Mouse (Mus musculus) forebrain, postnatal 0 days (tissue): ENCODE results near the gene Rapgefl1. TPM values are rescaled to one million over a fixed set of nuclear protein-coding genes. Genes with fewer than 3 reads are reported as not detected.
"Not testable (repeated sequence)": the region's sequence is repeated elsewhere in the genome, so short reads cannot be mapped to it uniquely, and the experiment has no call there.

Source experiments
- ATAC-seq: fragments of 200-750 bp; cut with Nextera tagmentation; 2 replicates; pipeline ENCODE4 v1.8.0; 2017; ENCODE audit warnings: mild to moderate bottlenecking, moderate library complexity
- DNase-seq: peaks from one replicate; pipeline ENCODE4 v3.0.0-alpha.2; 2015
- H3K27ac ChIP-seq: fragments of 300-500 bp; sonication (generic); 2 replicates; pipeline ENCODE4 v1.5.1; 2014; ENCODE audit warnings: low read depth, mild to moderate bottlenecking, antibody characterized with exemption, low read length, moderate library complexity, mixed read lengths
- H3K27me3 ChIP-seq: fragments of 300-500 bp; sonication (generic); 2 replicates; pipeline ENCODE4 v1.6.1; 2014; ENCODE audit warnings: mild to moderate bottlenecking, low read length, mixed read lengths; ENCODE audit not compliant: insufficient read depth
- H3K36me3 ChIP-seq: fragments of 300-500 bp; sonication (generic); 2 replicates; pipeline ENCODE4 v1.6.1; 2014; ENCODE audit warnings: mild to moderate bottlenecking, moderate library complexity; ENCODE audit not compliant: insufficient read depth
- H3K4me1 ChIP-seq: fragments of 300-500 bp; sonication (generic); 2 replicates; pipeline ENCODE4 v1.6.1; 2014; ENCODE audit warnings: antibody characterized with exemption; ENCODE audit not compliant: insufficient read depth
- H3K4me2 ChIP-seq: fragments of 300-500 bp; sonication (generic); 2 replicates; pipeline ENCODE4 v1.6.1; 2014; ENCODE audit warnings: low read depth, mild to moderate bottlenecking, moderate library complexity
- H3K4me3 ChIP-seq: fragments of 300-500 bp; sonication (generic); 2 replicates; pipeline ENCODE4 v1.5.1; 2014; ENCODE audit warnings: low read depth, low read length, mixed read lengths
- H3K9ac ChIP-seq: fragments of 300-500 bp; sonication (generic); 2 replicates; pipeline ENCODE4 v1.6.1; 2014; ENCODE audit warnings: mild to moderate bottlenecking
- H3K9me3 ChIP-seq: fragments of 300-500 bp; sonication (generic); 2 replicates; pipeline ENCODE4 v1.6.1; 2016; ENCODE audit warnings: low read length
- CTCF ChIP-seq: sonication (generic); IDR thresholded peaks from 2 replicates; pipeline ENCODE4 v1.5.1; 2016; ENCODE audit warnings: antibody characterized with exemption, control low read depth, low read depth
- WGBS: fragments of 180-500 bp; shearing (Covaris S2); extraction: QIAGEN DNeasy Blood & Tissue Kit; methylation state at CpG from one replicate; pipeline ENCODE4 v1.1.7; 2014; 5-methylcytosine and 5-hydroxymethylcytosine counted together
- polyA plus RNA-seq: library from polyadenylated mRNA; unstranded; fragments of >200 nt; fragmentation: Nextera tagmentation; extraction: Ambion mirVana; gene quantifications from 2 replicates; pipeline ENCODE4 v1.2.1, GENCODE M21; 2015
- total RNA-seq: library from RNA; depleted of rRNA; stranded (reverse); fragments of >200 nt; gene quantifications from 2 replicates; pipeline ENCODE4 v1.2.3, GENCODE M21; 2014

The Rapgefl1 gene
- total and polyA plus RNA-seq, 2 experiments from 2014 or later: 9.8 to 28.7 TPM

GRCm38 (mm10) chr11:98810686-98811085 lies 25.9 kb upstream of the Rapgefl1 start:
- 73% methylated on average over 7 of the region's 7 CpGs for WGBS
- Histone ChIP-seq H3K4me3 (peak overlapping the region; percentile 85), H3K27me3 (no peaks in the 10 kb centered on the region), H3K9ac (peak overlapping the region; percentile 97), H3K36me3 (peaks cover 38% of the 10 kb centered on the region), H3K4me1 (peaks cover 4% of the 10 kb centered on the region; the same call in 1 of the 2 replicates), H3K4me2 (peak overlapping the region; percentile 69), H3K27ac (no peak overlapping the region), H3K9me3 (no peaks in the 10 kb centered on the region)
- DNase-seq (no peak), ATAC-seq (no peak)
- TF ChIP-seq CTCF: no peak

GRCm38 (mm10) chr11:98816706-98817239 lies 19.8 kb upstream of the Rapgefl1 start:
- no peak for ATAC-seq

GRCm38 (mm10) chr11:98820968-98821367 lies 15.6 kb upstream of the Rapgefl1 start:
- Histone ChIP-seq H3K4me3 (no peak overlapping the region), H3K9me3 (no peaks in the 10 kb centered on the region), H3K36me3 (peaks cover 78% of the 10 kb centered on the region), H3K4me1 (no peaks in the 10 kb centered on the region), H3K27me3 (no peaks in the 10 kb centered on the region), H3K9ac (no peak overlapping the region), H3K27ac (no peak overlapping the region), H3K4me2 (no peak overlapping the region)
- no peak for TF ChIP-seq CTCF
- ATAC-seq (no peak), DNase-seq (no peak)
- WGBS: 96% methylated on average over 5 of the region's 5 CpGs

More at GRCm38 (mm10) chr11:98816706-98817239, 19.8 kb upstream of the Rapgefl1 start:
- Histone ChIP-seq H3K4me3 (no peak overlapping the region), H3K27ac (no peak overlapping the region), H3K9ac (no peak overlapping the region), H3K4me2 (no peak overlapping the region), H3K36me3 (peaks cover 59% of the 10 kb centered on the region), H3K9me3 (no peaks in the 10 kb centered on the region), H3K4me1 (no peaks in the 10 kb centered on the region), H3K27me3 (no peaks in the 10 kb centered on the region)
- TF ChIP-seq CTCF: no peak
- 100% methylated on average over 1 of the region's 1 CpGs for WGBS
- no peak for DNase-seq

- H3K9me3 ChIP-seq, H3K27me3 ChIP-seq, H3K9ac ChIP-seq, H3K4me2 ChIP-seq, H3K4me1 ChIP-seq, DNase-seq, H3K27ac ChIP-seq, H3K4me3 ChIP-seq, ATAC-seq: not testable (repeated sequence)
- 98% methylated on average over 2 of the region's 2 CpGs for WGBS
- H3K36me3 ChIP-seq: peaks cover 77% of the 10 kb centered on the region
Measured at GRCm38 (mm10) chr11:98826071-98826470, 10.5 kb upstream of the Rapgefl1 start.

- no peak overlapping the region for H3K9ac ChIP-seq
- ATAC-seq: no peak
- 89% methylated on average over 2 of the region's 2 CpGs for WGBS
- no peak overlapping the region for H3K27ac ChIP-seq
- no peaks in the 10 kb centered on the region for H3K27me3 ChIP-seq
- no peak for TF ChIP-seq CTCF
- H3K9me3 ChIP-seq: no peaks in the 10 kb centered on the region
- H3K4me3 ChIP-seq: no peak overlapping the region
- no peak overlapping the region for H3K4me2 ChIP-seq
- DNase-seq: no peak
- no peaks in the 10 kb centered on the region for H3K4me1 ChIP-seq
- peaks cover 76% of the 10 kb centered on the region for H3K36me3 ChIP-seq
Measured at GRCm38 (mm10) chr11:98827877-98828276, 8.7 kb upstream of the Rapgefl1 start.

- no peak overlapping the region for H3K27ac ChIP-seq
- no peak for ATAC-seq
- peak; percentile 57 for DNase-seq
- peak; percentile 77 for TF ChIP-seq CTCF
- WGBS: 72% methylated on average over 12 of the region's 12 CpGs
- H3K4me1 ChIP-seq: no peaks in the 10 kb centered on the region
- H3K4me3 ChIP-seq: no peak overlapping the region
- no peak overlapping the region for H3K9ac ChIP-seq
- no peak overlapping the region for H3K4me2 ChIP-seq
- no peaks in the 10 kb centered on the region for H3K27me3 ChIP-seq
- H3K36me3 ChIP-seq: peaks cover 73% of the 10 kb centered on the region
- no peaks in the 10 kb centered on the region for H3K9me3 ChIP-seq
Measured at GRCm38 (mm10) chr11:98829091-98829775, 7.4 kb upstream of the Rapgefl1 start.

- TF ChIP-seq CTCF: no peak
- Histone ChIP-seq H3K4me1 (peaks cover 4% of the 10 kb centered on the region), H3K4me3 (no peak overlapping the region), H3K27ac (no peak overlapping the region), H3K9ac (no peak overlapping the region), H3K4me2 (no peak overlapping the region), H3K27me3 (no peaks in the 10 kb centered on the region), H3K9me3 (no peaks in the 10 kb centered on the region), H3K36me3 (peaks cover 66% of the 10 kb centered on the region)
- 82% methylated on average over 4 of the region's 4 CpGs for WGBS
- ATAC-seq (no peak), DNase-seq (no peak)
Measured at GRCm38 (mm10) chr11:98829875-98830274, 6.7 kb upstream of the Rapgefl1 start.
